Mouse (Mus musculus) brain, embryonic 14.5 days (tissue): ENCODE measurements around the gene Drd2.

Experiments
- CTCF ChIP-seq: fragments of 200-500 bp; IDR thresholded peaks from 2 replicates; pipeline ENCODE4 v1.5.1; 2012; ENCODE audit warnings: inconsistent platforms, mild to moderate bottlenecking, moderate library complexity, borderline replicate concordance; ENCODE audit not compliant: insufficient read depth, insufficient read length; ENCODE audit errors: extremely low read depth
- POLR2A ChIP-seq: fragments of 200-500 bp; IDR thresholded peaks from 2 replicates; pipeline ENCODE4 v1.6.1; 2012; ENCODE audit warnings: mild to moderate bottlenecking, inconsistent platforms, borderline replicate concordance; ENCODE audit not compliant: poor library complexity, insufficient read depth, insufficient read length, severe bottlenecking; ENCODE audit errors: extremely low read depth

DNA sequence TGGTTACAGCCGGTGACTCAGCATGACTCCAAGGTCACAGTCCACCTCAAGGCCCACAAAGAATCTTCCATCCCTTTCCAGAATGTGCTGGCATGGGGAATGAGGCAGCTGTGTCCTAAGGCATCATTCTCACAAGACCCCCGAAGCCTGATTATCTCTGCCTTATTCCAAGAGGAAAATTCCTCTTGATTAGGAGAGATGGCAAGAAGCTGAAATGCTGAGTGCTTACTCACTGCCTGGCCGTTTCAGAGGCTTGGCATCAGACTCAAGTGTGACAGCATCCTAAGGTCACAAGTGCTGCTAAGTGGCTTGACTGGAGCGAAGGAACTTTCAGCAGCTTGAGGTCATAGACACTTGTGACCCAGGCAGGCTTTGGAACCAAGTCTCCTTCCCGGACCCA, 70.2 kb downstream of the Drd2 start:
- TF ChIP-seq CTCF (no peak), POLR2A (no peak)
